Mouse (Mus musculus) intestine, embryonic 16.5 days (tissue): ENCODE measurements at regions not wholly inside any gene's neighbourhood (a gene's known extent, or its start where the extent isn't known, plus 50 kb on each side); places are given as distances from the start of the nearest gene placed in this dataset.
A peak's percentile ranks its signal among the peaks of the same experiment; 100 is the strongest.

ENCODE experiments used
- ATAC-seq: fragments of 200-750 bp; cut with Nextera tagmentation; 2 replicates; pipeline ENCODE4 v1.8.0; 2017; ENCODE audit warnings: moderate TSS enrichment, moderate library complexity
- H3K27ac ChIP-seq: fragments of 300-500 bp; sonication (generic); 2 replicates; pipeline ENCODE4 v1.5.1; 2014; ENCODE audit warnings: mild to moderate bottlenecking, low read length
- H3K27me3 ChIP-seq: fragments of 300-500 bp; sonication (generic); replicated peaks from 2 replicates; pipeline ENCODE4 v1.6.1; 2014; ENCODE audit warnings: low read length, control low read depth, mixed read lengths; ENCODE audit not compliant: control insufficient read depth, insufficient read depth
- H3K36me3 ChIP-seq: fragments of 300-500 bp; sonication (generic); 2 replicates; pipeline ENCODE4 v1.6.1; 2014; ENCODE audit warnings: low read length, control low read depth; ENCODE audit not compliant: control insufficient read depth, insufficient read depth
- H3K4me1 ChIP-seq: fragments of 300-500 bp; sonication (generic); 2 replicates; pipeline ENCODE4 v1.6.1; 2014; ENCODE audit warnings: low read length, control low read depth, mixed read lengths; ENCODE audit not compliant: control insufficient read depth, insufficient read depth
- H3K4me2 ChIP-seq: fragments of 300-500 bp; sonication (generic); 2 replicates; pipeline ENCODE4 v1.6.1; 2014; ENCODE audit warnings: low read depth, low read length, control low read depth
- H3K4me3 ChIP-seq: fragments of 300-500 bp; sonication (generic); 2 replicates; pipeline ENCODE4 v1.5.1; 2014; ENCODE audit warnings: mild to moderate bottlenecking, low read length
- H3K9ac ChIP-seq: fragments of 300-500 bp; sonication (generic); 2 replicates; pipeline ENCODE4 v1.6.1; 2014; ENCODE audit warnings: low read depth, low read length
- H3K9me3 ChIP-seq: fragments of 300-500 bp; sonication (generic); 2 replicates; pipeline ENCODE4 v1.6.1; 2016; ENCODE audit warnings: low read length, control low read depth; ENCODE audit not compliant: control insufficient read depth
- WGBS: fragments of 180-500 bp; shearing (Covaris S2); extraction: QIAGEN DNeasy Blood & Tissue Kit; methylation state at CpG from one replicate; pipeline ENCODE4 v1.1.7; 2014; 5-methylcytosine and 5-hydroxymethylcytosine counted together

- 90% methylated on average over 3 of the region's 3 CpGs for WGBS
- Histone ChIP-seq H3K9me3 (no peaks in the 10 kb centered on the region), H3K4me3 (no peak overlapping the region), H3K9ac (no peak overlapping the region), H3K4me1 (no peaks in the 10 kb centered on the region), H3K27me3 (no peaks in the 10 kb centered on the region), H3K27ac (no peak overlapping the region), H3K36me3 (no peaks in the 10 kb centered on the region), H3K4me2 (no peak overlapping the region)
- ATAC-seq, result no peak
These were observed 204.2 kb upstream of the Gm10295 start for GRCm38 (mm10) chr7:71555476-71555875.

GRCm38 (mm10) chr7:71546606-71547213 lies 195.4 kb upstream of the Gm10295 start:
- Histone ChIP-seq H3K27me3 (no peaks in the 10 kb centered on the region), H3K4me1 (no peaks in the 10 kb centered on the region), H3K9ac (no peak overlapping the region), H3K27ac (no peak overlapping the region), H3K36me3 (no peaks in the 10 kb centered on the region), H3K4me3 (no peak overlapping the region), H3K4me2 (no peak overlapping the region), H3K9me3 (no peaks in the 10 kb centered on the region)
- no peak for ATAC-seq
- WGBS, result 72% methylated on average over 6 of the region's 6 CpGs

- H3K4me1 ChIP-seq, result no peaks in the 10 kb centered on the region
- H3K27me3 ChIP-seq, result no peaks in the 10 kb centered on the region
- H3K9ac ChIP-seq, result no peak overlapping the region
- H3K36me3 ChIP-seq, result no peaks in the 10 kb centered on the region
- H3K9me3 ChIP-seq, result no peaks in the 10 kb centered on the region
- H3K4me2 ChIP-seq, result no peak overlapping the region
- no peak overlapping the region for H3K27ac ChIP-seq
- H3K4me3 ChIP-seq, result no peak overlapping the region
- no peak for ATAC-seq
- 76% methylated on average over 2 of the region's 2 CpGs for WGBS
These were observed 190.2 kb upstream of the Gm10295 start for GRCm38 (mm10) chr7:71541467-71541866.

GRCm38 (mm10) chr7:71533109-71533508 lies 181.8 kb upstream of the Gm10295 start:
- H3K27me3 ChIP-seq, result no peaks in the 10 kb centered on the region
- no peak overlapping the region for H3K27ac ChIP-seq
- whole genome bisulfite sequencing, result 20% methylated on average over 5 of the region's 5 CpGs
- no peaks in the 10 kb centered on the region for H3K36me3 ChIP-seq
- no peak overlapping the region for H3K4me2 ChIP-seq
- peaks cover 11% of the 10 kb centered on the region; the same call in 1 of the 2 replicates for H3K4me1 ChIP-seq
- no peaks in the 10 kb centered on the region for H3K9me3 ChIP-seq
- no peak overlapping the region for H3K9ac ChIP-seq
- no peak overlapping the region for H3K4me3 ChIP-seq
- ATAC-seq, result peak; percentile 38; the same call in 1 of the 2 replicates

- no peak for ATAC-seq
- Histone ChIP-seq H3K9me3 (no peaks in the 10 kb centered on the region), H3K4me1 (peaks cover 11% of the 10 kb centered on the region; the same call in 1 of the 2 replicates), H3K4me2 (no peak overlapping the region; the same call in 1 of the 2 replicates), H3K4me3 (no peak overlapping the region), H3K36me3 (no peaks in the 10 kb centered on the region), H3K27ac (peak overlapping the region; percentile 23; the same call in 1 of the 2 replicates), H3K27me3 (no peaks in the 10 kb centered on the region), H3K9ac (no peak overlapping the region)
- 18% methylated on average over 6 of the region's 6 CpGs for WGBS
These were observed 180.2 kb upstream of the Gm10295 start for GRCm38 (mm10) chr7:71531496-71531895.

- ATAC-seq, result no peak
- no peaks in the 10 kb centered on the region for H3K36me3 ChIP-seq
- no peak overlapping the region for H3K9ac ChIP-seq
- no peaks in the 10 kb centered on the region for H3K27me3 ChIP-seq
- no peak overlapping the region for H3K4me3 ChIP-seq
- no peaks in the 10 kb centered on the region for H3K9me3 ChIP-seq
- 82% methylated on average over 4 of the region's 4 CpGs for WGBS
- H3K4me1 ChIP-seq, result peaks cover 11% of the 10 kb centered on the region; the same call in 1 of the 2 replicates
- H3K4me2 ChIP-seq, result no peak overlapping the region
- no peak overlapping the region for H3K27ac ChIP-seq
These were observed 179.6 kb upstream of the Gm10295 start for GRCm38 (mm10) chr7:71530922-71531321.

- Histone ChIP-seq H3K27me3 (no peaks in the 10 kb centered on the region), H3K36me3 (no peaks in the 10 kb centered on the region), H3K27ac (no peak overlapping the region), H3K9ac (no peak overlapping the region), H3K4me3 (no peak overlapping the region), H3K4me2 (no peak overlapping the region), H3K9me3 (no peaks in the 10 kb centered on the region), H3K4me1 (no peaks in the 10 kb centered on the region)
- no peak for ATAC-seq
- WGBS, result 75% methylated on average over 2 of the region's 2 CpGs
These were observed 174.9 kb upstream of the Gm10295 start for GRCm38 (mm10) chr7:71526152-71526551.

GRCm38 (mm10) chr7:71524577-71525126 lies 173.4 kb upstream of the Gm10295 start:
- ATAC-seq, result no peak
- H3K4me3 ChIP-seq, result no peak overlapping the region
- H3K4me2 ChIP-seq, result no peak overlapping the region
- H3K27ac ChIP-seq, result no peak overlapping the region
- no peaks in the 10 kb centered on the region for H3K4me1 ChIP-seq
- no peaks in the 10 kb centered on the region for H3K27me3 ChIP-seq
- H3K9ac ChIP-seq, result no peak overlapping the region
- H3K9me3 ChIP-seq, result no peaks in the 10 kb centered on the region
- H3K36me3 ChIP-seq, result no peaks in the 10 kb centered on the region

- no peak for ATAC-seq
These were observed 172.8 kb upstream of the Gm10295 start for GRCm38 (mm10) chr7:71524119-71524518.

GRCm38 (mm10) chr7:71507379-71507778 lies 156.1 kb upstream of the Gm10295 start:
- Histone ChIP-seq H3K9me3 (no peaks in the 10 kb centered on the region), H3K4me3 (no peak overlapping the region), H3K4me1 (no peaks in the 10 kb centered on the region), H3K36me3 (no peaks in the 10 kb centered on the region), H3K4me2 (no peak overlapping the region), H3K9ac (no peak overlapping the region), H3K27ac (no peak overlapping the region), H3K27me3 (no peaks in the 10 kb centered on the region)
- 77% methylated on average over 3 of the region's 3 CpGs for WGBS
- ATAC-seq, result no peak

More at GRCm38 (mm10) chr7:71524119-71524518, 172.8 kb upstream of the Gm10295 start:
- Histone ChIP-seq H3K9ac (no peak overlapping the region), H3K27me3 (no peaks in the 10 kb centered on the region), H3K4me1 (no peaks in the 10 kb centered on the region), H3K4me3 (no peak overlapping the region), H3K27ac (no peak overlapping the region), H3K9me3 (no peaks in the 10 kb centered on the region), H3K4me2 (no peak overlapping the region), H3K36me3 (no peaks in the 10 kb centered on the region)
- 78% methylated on average over 2 of the region's 2 CpGs for whole genome bisulfite sequencing
